Mouse (Mus musculus) forebrain, embryonic 11.5 days (tissue): ENCODE measurements at regions not wholly inside any gene's neighbourhood (a gene's known extent, or its start where the extent isn't known, plus 50 kb on each side); places are given as distances from the start of the nearest gene placed in this dataset.

ENCODE experiments used
- ATAC-seq: fragments of 200-750 bp; cut with Nextera tagmentation; replicated peaks from 2 replicates; pipeline ENCODE4 v1.8.0; 2017; ENCODE audit warnings: moderate TSS enrichment; ENCODE audit not compliant: low FRiP score
- DNase-seq: peaks from one replicate; pipeline ENCODE4 v3.0.0-alpha.2; 2017; ENCODE audit warnings: low spot score
- H3K27ac ChIP-seq: fragments of 300-500 bp; sonication (generic); 2 replicates; pipeline ENCODE4 v1.5.1; 2014; ENCODE audit warnings: low read depth, low read length
- H3K27me3 ChIP-seq: fragments of 300-500 bp; sonication (generic); 2 replicates; pipeline ENCODE4 v1.6.1; 2014; ENCODE audit warnings: mild to moderate bottlenecking, low read length, mixed read lengths; ENCODE audit not compliant: control insufficient read depth, insufficient read depth
- H3K36me3 ChIP-seq: fragments of 300-500 bp; sonication (generic); 2 replicates; pipeline ENCODE4 v1.6.1; 2014; ENCODE audit warnings: mild to moderate bottlenecking, low read length, moderate library complexity, mixed read lengths; ENCODE audit not compliant: control insufficient read depth, insufficient read depth
- H3K4me1 ChIP-seq: fragments of 300-500 bp; sonication (generic); replicated peaks from 2 replicates; pipeline ENCODE4 v1.6.1; 2014; ENCODE audit warnings: low read length, mixed read lengths; ENCODE audit not compliant: control insufficient read depth, insufficient read depth
- H3K4me2 ChIP-seq: fragments of 300-500 bp; sonication (generic); 2 replicates; pipeline ENCODE4 v1.6.1; 2014; ENCODE audit warnings: low read depth, mild to moderate bottlenecking, low read length, moderate library complexity, mixed read lengths; ENCODE audit not compliant: severe bottlenecking
- H3K4me3 ChIP-seq: fragments of 300-500 bp; sonication (generic); 2 replicates; pipeline ENCODE4 v1.5.1; 2014; ENCODE audit warnings: low read depth, low read length
- H3K9ac ChIP-seq: fragments of 300-500 bp; sonication (generic); 2 replicates; pipeline ENCODE4 v1.6.1; 2014; ENCODE audit warnings: low read length
- H3K9me3 ChIP-seq: fragments of 300-500 bp; sonication (generic); 2 replicates; pipeline ENCODE4 v1.6.1; 2016; ENCODE audit warnings: low read length, mixed read lengths; ENCODE audit not compliant: control insufficient read depth
- WGBS: fragments of 180-500 bp; shearing (Covaris S2); extraction: QIAGEN DNeasy Blood & Tissue Kit; methylation state at CpG from one replicate; pipeline ENCODE4 v1.1.7; 2014; 5-methylcytosine and 5-hydroxymethylcytosine counted together

DNA sequence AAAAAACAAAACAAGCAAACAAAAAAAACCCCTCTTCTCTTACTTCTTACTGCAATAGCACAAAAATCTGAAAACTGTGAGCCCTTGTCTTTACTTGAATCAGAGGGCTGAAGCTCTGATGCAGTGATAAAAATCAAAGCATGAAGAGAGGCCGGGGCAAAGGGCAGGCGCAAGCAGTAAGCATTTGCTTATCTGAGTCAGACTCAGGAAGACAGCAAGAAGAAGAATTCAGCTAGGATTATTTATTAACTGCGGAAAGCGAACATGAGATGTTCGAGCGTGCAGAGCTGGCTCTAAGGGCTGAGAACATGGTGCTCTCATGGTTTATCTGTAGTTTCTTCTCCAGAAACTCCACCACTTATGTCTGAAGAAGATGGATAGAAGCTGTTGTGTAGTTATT is 163.4 kb upstream of the Sgcd start:
- 89% methylated on average over 6 of the region's 6 CpGs for WGBS
- no peaks in the 10 kb centered on the region for H3K36me3 ChIP-seq
- H3K4me1 ChIP-seq: no peaks in the 10 kb centered on the region
- ATAC-seq (no peak), DNase-seq (no peak)
- H3K9ac ChIP-seq: no peak overlapping the region
- H3K9me3 ChIP-seq: no peaks in the 10 kb centered on the region
- H3K4me3 ChIP-seq: no peak overlapping the region
- no peaks in the 10 kb centered on the region for H3K27me3 ChIP-seq
- H3K27ac ChIP-seq: no peak overlapping the region
- no peak overlapping the region for H3K4me2 ChIP-seq

DNA sequence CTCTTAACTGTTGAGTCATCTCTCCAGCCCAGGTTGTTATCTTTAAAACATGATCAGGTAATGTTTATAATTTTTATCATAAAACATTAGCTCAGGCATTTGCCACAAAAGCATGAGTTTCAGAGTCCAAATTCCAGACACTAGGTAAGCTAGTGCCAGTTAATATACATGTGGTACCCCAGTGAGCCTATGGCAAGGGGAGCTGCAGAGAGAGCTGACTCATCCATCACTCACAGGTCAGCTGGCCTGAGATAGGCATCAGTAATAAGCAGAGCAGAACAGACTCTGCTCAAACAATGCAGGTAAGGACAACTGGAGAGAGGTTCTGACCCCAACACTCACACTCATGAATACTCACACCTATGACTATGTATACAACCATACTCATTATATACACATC is 144.6 kb upstream of the Sgcd start:
- no peak overlapping the region for H3K4me3 ChIP-seq
- H3K9me3 ChIP-seq: no peaks in the 10 kb centered on the region
- H3K27me3 ChIP-seq: no peaks in the 10 kb centered on the region
- H3K9ac ChIP-seq: no peak overlapping the region
- DNase-seq (no peak), ATAC-seq (no peak)
- H3K4me2 ChIP-seq: no peak overlapping the region
- H3K36me3 ChIP-seq: no peaks in the 10 kb centered on the region
- H3K27ac ChIP-seq: no peak overlapping the region
- no peaks in the 10 kb centered on the region for H3K4me1 ChIP-seq

DNA sequence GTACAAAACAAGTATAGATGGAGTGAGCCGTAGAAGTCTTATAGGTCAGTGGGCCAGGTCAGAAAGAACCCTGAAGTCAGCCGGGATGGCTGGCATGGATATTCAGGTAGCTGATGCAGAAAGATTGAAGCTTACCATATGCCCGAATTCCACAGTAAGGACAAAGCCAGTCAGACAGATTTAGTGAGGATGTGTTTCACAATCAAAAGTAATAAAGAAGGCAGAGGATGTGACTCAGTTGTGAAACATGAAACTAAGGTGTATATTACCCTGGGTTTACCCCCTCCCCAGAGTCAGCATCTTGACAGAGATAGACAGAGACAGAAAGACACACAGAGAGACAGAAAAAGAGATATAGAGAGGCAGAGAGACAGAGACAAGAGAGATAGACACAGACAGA is 109.3 kb upstream of the Sgcd start:
- Histone ChIP-seq H3K9ac (no peak overlapping the region), H3K36me3 (no peaks in the 10 kb centered on the region), H3K4me3 (no peak overlapping the region), H3K4me1 (no peaks in the 10 kb centered on the region), H3K27ac (no peak overlapping the region), H3K4me2 (no peak overlapping the region), H3K27me3 (no peaks in the 10 kb centered on the region), H3K9me3 (no peaks in the 10 kb centered on the region)
- 82% methylated on average over 3 of the region's 3 CpGs for WGBS
- DNase-seq (no peak), ATAC-seq (no peak)

DNA sequence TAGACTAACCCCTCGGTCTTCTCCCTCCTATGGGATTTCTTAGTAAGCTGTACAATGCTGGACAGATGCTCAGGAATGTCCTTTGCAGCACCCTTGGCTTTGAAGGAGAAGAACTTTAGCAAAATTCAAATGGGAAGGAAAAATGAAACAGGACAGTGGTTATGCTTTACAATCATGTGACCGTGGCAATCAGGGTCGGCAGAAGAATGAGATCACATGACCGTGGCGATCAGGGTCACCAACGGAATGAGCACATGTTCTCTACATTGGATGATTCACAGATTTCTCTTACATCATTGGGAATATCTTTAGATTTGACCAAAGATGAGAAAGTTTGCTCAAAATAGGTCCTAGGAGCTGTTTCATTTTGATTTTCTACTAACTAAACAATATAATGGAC is 108.7 kb upstream of the Sgcd start:
- ATAC-seq: no peak
- Histone ChIP-seq H3K4me2 (no peak overlapping the region), H3K27ac (no peak overlapping the region), H3K36me3 (no peaks in the 10 kb centered on the region), H3K4me1 (no peaks in the 10 kb centered on the region), H3K9me3 (no peaks in the 10 kb centered on the region), H3K9ac (no peak overlapping the region), H3K4me3 (no peak overlapping the region), H3K27me3 (no peaks in the 10 kb centered on the region)
- no peak for DNase-seq
- 92% methylated on average over 6 of the region's 6 CpGs for WGBS

DNA sequence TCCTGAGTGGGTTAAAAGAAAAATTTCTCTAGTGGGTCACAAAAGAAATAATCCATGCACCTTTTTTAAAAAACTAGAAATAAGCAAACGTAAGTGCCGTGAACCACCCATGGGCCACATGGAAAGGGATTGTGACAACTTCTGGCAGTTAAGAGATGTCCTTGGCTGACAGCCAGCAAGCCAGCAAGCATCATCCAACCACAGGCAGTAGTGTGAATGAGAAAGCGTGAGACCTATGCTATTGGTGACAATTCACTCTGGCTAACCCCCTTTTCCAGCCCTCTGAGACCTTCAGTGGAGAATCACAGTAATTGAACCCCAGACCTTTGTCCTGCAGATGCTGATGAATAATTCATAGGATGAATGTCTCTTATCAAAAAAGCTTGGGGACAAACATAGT is 78.3 kb upstream of the Sgcd start:
- H3K27ac ChIP-seq: no peak overlapping the region
- no peaks in the 10 kb centered on the region for H3K27me3 ChIP-seq
- DNase-seq (no peak), ATAC-seq (no peak)
- H3K4me2 ChIP-seq: no peak overlapping the region
- no peaks in the 10 kb centered on the region for H3K9me3 ChIP-seq
- no peak overlapping the region for H3K9ac ChIP-seq
- no peaks in the 10 kb centered on the region for H3K36me3 ChIP-seq
- no peaks in the 10 kb centered on the region for H3K4me1 ChIP-seq
- 83% methylated on average over 3 of the region's 3 CpGs for WGBS
- no peak overlapping the region for H3K4me3 ChIP-seq

DNA sequence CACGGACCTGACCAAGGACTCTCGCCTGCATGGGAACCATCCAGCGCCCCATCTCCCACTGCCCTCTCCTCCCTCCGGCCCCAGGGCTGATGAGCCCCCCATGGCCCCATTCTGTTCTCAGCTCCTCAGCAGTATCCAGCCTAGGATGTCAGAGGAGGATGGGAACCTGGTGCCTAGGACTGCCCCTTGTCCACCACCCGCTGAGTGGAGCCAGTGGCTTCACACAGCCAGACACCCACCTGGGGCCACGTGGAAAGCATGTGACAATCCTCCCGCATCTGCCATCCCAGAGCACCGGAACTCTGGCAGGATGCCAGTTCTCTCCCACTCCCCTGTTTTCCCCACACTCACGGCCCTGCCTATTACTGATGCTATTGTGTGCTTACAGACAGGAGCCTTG is 75.0 kb upstream of the Sgcd start:
- Histone ChIP-seq H3K9ac (no peak overlapping the region), H3K9me3 (no peaks in the 10 kb centered on the region), H3K4me3 (no peak overlapping the region), H3K4me1 (no peaks in the 10 kb centered on the region), H3K27ac (no peak overlapping the region), H3K36me3 (no peaks in the 10 kb centered on the region), H3K27me3 (no peaks in the 10 kb centered on the region), H3K4me2 (no peak overlapping the region)
- WGBS: 85% methylated on average over 9 of the region's 9 CpGs
- ATAC-seq (no peak), DNase-seq (no peak)

DNA sequence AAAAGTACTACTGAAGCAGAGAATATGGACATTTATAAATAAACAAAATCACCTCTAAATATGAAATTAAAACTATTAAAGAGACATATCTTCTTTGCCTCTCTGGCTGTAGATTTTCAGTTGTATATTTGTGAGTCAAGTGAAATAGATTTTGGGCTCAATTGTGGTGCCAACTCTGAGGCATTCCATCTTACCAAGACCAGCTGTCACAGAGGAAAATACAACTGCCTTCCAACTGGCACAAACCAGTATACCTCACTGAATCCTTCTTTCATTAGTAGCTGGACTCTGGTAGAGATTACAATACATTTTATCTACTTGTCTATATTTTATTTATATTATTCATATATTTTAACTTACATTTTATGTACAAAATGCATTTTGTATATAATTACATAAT is 72.7 kb upstream of the Sgcd start:
- Histone ChIP-seq H3K9ac (no peak overlapping the region), H3K36me3 (no peaks in the 10 kb centered on the region), H3K4me3 (no peak overlapping the region), H3K27ac (no peak overlapping the region), H3K27me3 (no peaks in the 10 kb centered on the region), H3K4me1 (no peaks in the 10 kb centered on the region), H3K9me3 (no peaks in the 10 kb centered on the region), H3K4me2 (no peak overlapping the region)
- DNase-seq (no peak), ATAC-seq (no peak)

DNA sequence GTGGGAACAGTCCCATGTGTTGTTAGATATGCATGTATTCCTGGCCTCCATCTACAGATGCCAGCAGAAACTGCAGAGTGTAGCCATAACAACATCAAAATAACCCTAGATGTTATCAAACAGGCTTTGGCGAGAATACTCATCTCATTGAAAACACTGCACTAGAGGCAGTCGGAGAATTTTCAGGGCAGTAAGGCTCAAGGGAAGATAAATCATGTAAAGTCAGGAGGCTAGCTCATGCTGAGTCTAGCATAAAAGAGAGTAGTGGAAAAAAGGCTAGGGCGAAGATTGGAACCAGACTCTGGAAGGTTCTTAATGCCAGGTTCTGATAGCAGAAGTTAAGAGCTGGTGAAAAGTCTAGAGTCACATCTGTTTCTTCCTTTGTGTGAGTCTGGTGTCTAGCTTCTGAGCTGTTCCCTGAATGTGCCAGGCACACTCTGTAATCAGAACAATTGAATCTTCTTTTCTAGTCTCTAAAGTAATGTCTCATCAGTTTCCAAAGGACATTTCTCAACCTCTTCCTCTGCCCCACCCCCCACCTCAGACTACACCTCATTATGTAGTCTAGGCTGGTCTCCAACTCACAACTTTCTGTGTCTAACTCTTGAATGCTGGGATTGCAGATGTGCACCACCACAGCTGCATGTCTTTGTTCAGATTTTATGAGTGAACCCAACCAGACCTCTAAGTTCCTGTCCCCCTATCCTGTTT is 62.5 kb upstream of the Sgcd start:
- no peak overlapping the region for H3K4me2 ChIP-seq
- no peak overlapping the region for H3K9ac ChIP-seq
- no peaks in the 10 kb centered on the region for H3K4me1 ChIP-seq
- H3K27ac ChIP-seq: no peak overlapping the region
- no peaks in the 10 kb centered on the region for H3K9me3 ChIP-seq
- H3K4me3 ChIP-seq: no peak overlapping the region
- no peaks in the 10 kb centered on the region for H3K36me3 ChIP-seq
- 84% methylated on average over 3 of the region's 3 CpGs for WGBS
- ATAC-seq (no peak), DNase-seq (no peak)
- H3K27me3 ChIP-seq: no peaks in the 10 kb centered on the region

DNA sequence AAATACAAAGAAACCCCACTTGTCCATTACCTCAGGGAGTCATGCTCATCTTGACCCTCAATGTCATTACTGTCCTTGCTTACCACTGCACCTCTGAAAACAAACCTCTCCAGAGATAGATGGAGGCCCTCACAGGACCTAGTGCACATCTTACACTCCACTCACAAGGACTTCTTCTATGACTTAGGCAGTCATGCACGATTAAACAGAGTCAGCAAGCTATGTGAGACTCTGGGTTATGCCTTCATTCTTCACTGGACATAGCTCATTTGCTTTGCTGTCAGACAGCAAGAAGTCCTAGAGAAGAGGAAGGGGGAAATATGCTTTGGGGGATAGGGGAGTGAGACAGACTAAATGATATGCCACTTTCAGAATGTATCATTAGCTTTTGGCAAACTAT is 59.5 kb upstream of the Sgcd start:
- Histone ChIP-seq H3K27me3 (no peaks in the 10 kb centered on the region), H3K4me1 (no peaks in the 10 kb centered on the region), H3K9ac (no peak overlapping the region), H3K4me2 (no peak overlapping the region), H3K36me3 (no peaks in the 10 kb centered on the region), H3K27ac (no peak overlapping the region), H3K4me3 (no peak overlapping the region), H3K9me3 (no peaks in the 10 kb centered on the region)
- ATAC-seq: no peak
- WGBS: 84% methylated on average over 1 of the region's 1 CpGs
- no peak for DNase-seq
